Mouse (Mus musculus): ENCODE results near the gene Atxn1. TPM values are rescaled to one million over a fixed set of nuclear protein-coding genes. Genes with fewer than 3 reads are reported as not detected.

The Atxn1 gene
- polyA plus RNA-seq, 1 experiment: 3.2 TPM

DNA sequence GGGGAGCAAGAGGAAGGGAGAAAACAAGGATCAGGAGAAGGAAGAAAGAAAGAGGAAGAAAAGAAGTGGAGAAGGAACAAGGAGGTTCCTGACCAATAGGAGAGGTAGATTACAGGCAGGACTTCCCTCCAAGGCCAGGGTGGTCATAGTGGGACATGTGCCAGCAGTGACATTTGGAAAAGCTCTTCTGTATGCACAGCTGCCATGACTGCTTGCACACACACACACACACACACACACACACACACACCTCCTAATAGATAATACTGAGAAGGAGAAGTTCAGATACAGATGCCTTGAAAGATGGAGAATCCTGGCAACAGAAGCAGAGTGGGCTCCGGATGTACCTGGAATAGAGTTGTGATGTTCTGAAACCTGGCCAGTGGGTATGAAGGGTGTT lies 189.3 kb downstream of the Atxn1 start:
- no peaks in the 10 kb centered on the region for H3K27me3 ChIP-seq (replicated peaks)
- H3K4me3 ChIP-seq (replicated peaks): no peak overlapping the region
- no peaks in the 10 kb centered on the region for H3K9me3 ChIP-seq
- H3K36me3 ChIP-seq (replicated peaks; ENCODE audit: low read length): peaks cover 61% of the 10 kb centered on the region
- TF ChIP-seq GATA1 (IDR thresholded peaks at IDR 0.05; ENCODE audit: borderline replicate concordance, low read length) (no peak), FLI1 (IDR thresholded peaks at IDR 0.05; ENCODE audit: low read length) (no peak)
- peaks cover 18% of the 10 kb centered on the region for H3K4me1 ChIP-seq

GRCm38 (mm10) chr13:45773381-45774168 lies 191.2 kb downstream of the Atxn1 start:
- peaks cover 18% of the 10 kb centered on the region for H3K4me1 ChIP-seq
- no peaks in the 10 kb centered on the region for H3K9me3 ChIP-seq
- no peak overlapping the region for H3K4me3 ChIP-seq (replicated peaks)
- H3K36me3 ChIP-seq (replicated peaks; ENCODE audit: low read length): peaks cover 64% of the 10 kb centered on the region
- no peak for TF ChIP-seq FLI1 (IDR thresholded peaks at IDR 0.05; ENCODE audit: low read length)
- TF ChIP-seq GATA1 (IDR thresholded peaks at IDR 0.05; ENCODE audit: borderline replicate concordance, low read length): no peak
- no peaks in the 10 kb centered on the region for H3K27me3 ChIP-seq (replicated peaks)

DNA sequence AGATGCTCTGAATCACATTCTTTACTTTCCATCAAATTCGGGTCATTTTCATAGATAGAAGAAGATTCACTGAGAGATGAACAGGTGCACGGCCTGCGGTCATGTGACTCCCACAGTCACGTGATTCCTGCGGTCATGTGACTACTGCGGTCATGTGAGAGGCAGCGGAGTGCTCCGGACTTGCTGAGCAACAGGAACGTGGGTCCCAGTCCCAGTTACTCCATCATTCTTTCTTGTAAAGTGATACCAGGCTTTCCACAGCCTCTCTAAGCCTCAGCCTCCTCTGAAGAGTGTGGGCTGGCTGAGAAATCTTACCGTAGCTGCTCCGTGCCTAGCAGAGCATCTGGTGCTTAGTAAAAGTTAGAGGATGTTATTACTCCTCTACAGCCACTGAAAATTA lies 195.1 kb downstream of the Atxn1 start:
- TF ChIP-seq FLI1 (IDR thresholded peaks at IDR 0.05; ENCODE audit: low read length) (no peak), GATA1 (IDR thresholded peaks at IDR 0.05; ENCODE audit: borderline replicate concordance, low read length) (no peak)
- Histone ChIP-seq H3K27me3 (replicated peaks) (no peaks in the 10 kb centered on the region), H3K4me1 (0 out of 2 replicates have a peak, but pooled peaks cover 3% of the 10 kb centered on the region), H3K36me3 (replicated peaks; ENCODE audit: low read length) (peaks cover 62% of the 10 kb centered on the region), H3K9me3 (no peaks in the 10 kb centered on the region), H3K4me3 (replicated peaks) (no peak overlapping the region)

DNA sequence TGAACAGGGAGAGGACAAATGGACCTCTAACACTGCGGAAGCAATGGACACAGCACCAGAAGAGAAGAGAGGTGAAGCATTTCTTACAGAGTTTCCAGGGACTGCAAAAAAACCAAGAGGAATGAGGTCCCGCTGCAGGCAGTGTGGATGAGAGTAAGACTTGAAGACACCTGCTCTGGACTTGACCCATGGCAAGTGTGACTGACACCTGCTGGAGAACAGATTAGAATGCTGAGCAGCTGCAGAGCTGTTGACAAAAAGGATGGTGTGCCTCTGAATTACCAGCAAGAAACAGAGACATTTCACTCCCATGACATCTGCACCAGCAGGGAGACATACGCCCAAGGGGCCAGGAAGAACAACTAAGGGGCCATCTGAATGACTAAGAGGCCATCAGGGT lies 196.6 kb downstream of the Atxn1 start:
- TF ChIP-seq GATA1 (IDR thresholded peaks at IDR 0.05; ENCODE audit: borderline replicate concordance, low read length) (no peak), FLI1 (IDR thresholded peaks at IDR 0.05; ENCODE audit: low read length) (no peak)
- H3K4me1 ChIP-seq: peaks cover 8% of the 10 kb centered on the region; the same call in 1 of the 2 replicates
- H3K36me3 ChIP-seq (replicated peaks; ENCODE audit: low read length): peaks cover 62% of the 10 kb centered on the region
- H3K9me3 ChIP-seq: no peaks in the 10 kb centered on the region
- no peak overlapping the region for H3K4me3 ChIP-seq (replicated peaks)
- H3K27me3 ChIP-seq (replicated peaks): no peaks in the 10 kb centered on the region

GRCm38 (mm10) chr13:45764354-45764753 lies 200.5 kb downstream of the Atxn1 start:
- H3K9me3 ChIP-seq: no peaks in the 10 kb centered on the region
- no peak overlapping the region for H3K4me3 ChIP-seq (replicated peaks)
- H3K4me1 ChIP-seq: peaks cover 22% of the 10 kb centered on the region
- TF ChIP-seq FLI1 (IDR thresholded peaks at IDR 0.05; ENCODE audit: low read length): no peak
- no peak for TF ChIP-seq GATA1 (IDR thresholded peaks at IDR 0.05; ENCODE audit: borderline replicate concordance, low read length)
- peaks cover 46% of the 10 kb centered on the region for H3K36me3 ChIP-seq (replicated peaks; ENCODE audit: low read length)
- no peaks in the 10 kb centered on the region for H3K27me3 ChIP-seq (replicated peaks)

GRCm38 (mm10) chr13:45762278-45762677 lies 202.5 kb downstream of the Atxn1 start:
- Histone ChIP-seq H3K9me3 (no peaks in the 10 kb centered on the region), H3K36me3 (replicated peaks; ENCODE audit: low read length) (peaks cover 52% of the 10 kb centered on the region), H3K4me1 (peaks cover 30% of the 10 kb centered on the region), H3K4me3 (replicated peaks) (no peak overlapping the region), H3K27me3 (replicated peaks) (no peaks in the 10 kb centered on the region)
- no peak for TF ChIP-seq GATA1 (IDR thresholded peaks at IDR 0.05; ENCODE audit: borderline replicate concordance, low read length)
- no peak for TF ChIP-seq FLI1 (IDR thresholded peaks at IDR 0.05; ENCODE audit: low read length)

- TF ChIP-seq FLI1 (IDR thresholded peaks at IDR 0.05; ENCODE audit: low read length): no peak
- TF ChIP-seq GATA1 (IDR thresholded peaks at IDR 0.05; ENCODE audit: borderline replicate concordance, low read length): no peak
- Histone ChIP-seq H3K27me3 (replicated peaks) (no peaks in the 10 kb centered on the region), H3K9me3 (no peaks in the 10 kb centered on the region), H3K4me1 (peaks cover 66% of the 10 kb centered on the region), H3K36me3 (replicated peaks; ENCODE audit: low read length) (peaks cover 60% of the 10 kb centered on the region), H3K4me3 (replicated peaks) (no peak overlapping the region)
Observed at GRCm38 (mm10) chr13:45754483-45754882, 210.3 kb downstream of the Atxn1 start.

GRCm38 (mm10) chr13:45752498-45752897 lies 212.3 kb downstream of the Atxn1 start:
- Histone ChIP-seq H3K9me3 (no peaks in the 10 kb centered on the region), H3K4me3 (replicated peaks) (no peak overlapping the region), H3K4me1 (peaks cover 75% of the 10 kb centered on the region), H3K36me3 (replicated peaks; ENCODE audit: low read length) (peaks cover 53% of the 10 kb centered on the region), H3K27me3 (replicated peaks) (no peaks in the 10 kb centered on the region)
- no peak for TF ChIP-seq GATA1 (IDR thresholded peaks at IDR 0.05; ENCODE audit: borderline replicate concordance, low read length)
- TF ChIP-seq FLI1 (IDR thresholded peaks at IDR 0.05; ENCODE audit: low read length): no peak

GRCm38 (mm10) chr13:45751231-45751630 lies 213.6 kb downstream of the Atxn1 start:
- H3K27me3 ChIP-seq (replicated peaks): no peaks in the 10 kb centered on the region
- no peaks in the 10 kb centered on the region for H3K9me3 ChIP-seq
- H3K36me3 ChIP-seq (replicated peaks; ENCODE audit: low read length): peaks cover 47% of the 10 kb centered on the region
- TF ChIP-seq FLI1 (IDR thresholded peaks at IDR 0.05; ENCODE audit: low read length) (no peak), GATA1 (IDR thresholded peaks at IDR 0.05; ENCODE audit: borderline replicate concordance, low read length) (no peak)
- no peak overlapping the region for H3K4me3 ChIP-seq (replicated peaks)
- peaks cover 74% of the 10 kb centered on the region for H3K4me1 ChIP-seq

GRCm38 (mm10) chr13:45750627-45751026 lies 214.2 kb downstream of the Atxn1 start:
- no peaks in the 10 kb centered on the region for H3K27me3 ChIP-seq (replicated peaks)
- peaks cover 75% of the 10 kb centered on the region for H3K4me1 ChIP-seq
- no peak overlapping the region for H3K4me3 ChIP-seq (replicated peaks)
- no peak for TF ChIP-seq FLI1 (IDR thresholded peaks at IDR 0.05; ENCODE audit: low read length)
- TF ChIP-seq GATA1 (IDR thresholded peaks at IDR 0.05; ENCODE audit: borderline replicate concordance, low read length): no peak
- H3K36me3 ChIP-seq (replicated peaks; ENCODE audit: low read length): peaks cover 42% of the 10 kb centered on the region
- H3K9me3 ChIP-seq: no peaks in the 10 kb centered on the region
